Mouse (Mus musculus): ENCODE data around the gene Fastkd3. TPM values are rescaled to one million over a fixed set of nuclear protein-coding genes. Genes with fewer than 3 reads are reported as not detected.

Fastkd3 gene
- polyA plus RNA-seq, 1 experiment from 2014 or later, result 33.9 TPM

- Histone ChIP-seq H3K9ac (replicated peaks; ENCODE audit: low read length) (no peak overlapping the region), H3K27ac (ENCODE audit: low read length) (no peak overlapping the region), H3K4me2 (replicated peaks; ENCODE audit: low read depth, low read length) (no peak overlapping the region), H3K9me3 (ENCODE audit: low read length) (no peaks in the 10 kb centered on the region), H3K4me3 (ENCODE audit: low read length) (no peak overlapping the region), H3K27me3 (ENCODE audit: insufficient read depth, low read length) (no peaks in the 10 kb centered on the region), H3K4me1 (ENCODE audit: insufficient read depth, low read length) (no peaks in the 10 kb centered on the region; the same call in 1 of the 2 replicates), H3K36me3 (ENCODE audit: insufficient read depth, low read length) (no peaks in the 10 kb centered on the region)
- no peak for ATAC-seq (ENCODE audit: low FRiP score, low TSS enrichment)
- WGBS, result 77% methylated on average over 6 of the region's 6 CpGs
These were observed 21.1 kb downstream of the Fastkd3 start for GRCm38 (mm10) chr13:68603085-68603484.

GRCm38 (mm10) chr13:68605689-68606126 lies 23.7 kb downstream of the Fastkd3 start:
- H3K27me3 ChIP-seq (ENCODE audit: insufficient read depth, low read length), result no peaks in the 10 kb centered on the region
- WGBS, result 3% methylated on average over 10 of the region's 11 CpGs
- peak overlapping the region; percentile 44 for H3K4me2 ChIP-seq (replicated peaks; ENCODE audit: low read depth, low read length)
- no peaks in the 10 kb centered on the region for H3K9me3 ChIP-seq (ENCODE audit: low read length)
- no peak overlapping the region for H3K27ac ChIP-seq (ENCODE audit: low read length)
- H3K9ac ChIP-seq (replicated peaks; ENCODE audit: low read length), result no peak overlapping the region; the same call in 1 of the 2 replicates
- H3K4me1 ChIP-seq (ENCODE audit: insufficient read depth, low read length), result no peaks in the 10 kb centered on the region; the same call in 1 of the 2 replicates
- ATAC-seq (ENCODE audit: low FRiP score, low TSS enrichment), result peak; percentile 87
- peak overlapping the region; percentile 23 for H3K4me3 ChIP-seq (ENCODE audit: low read length)
- H3K36me3 ChIP-seq (ENCODE audit: insufficient read depth, low read length), result no peaks in the 10 kb centered on the region

GRCm38 (mm10) chr13:68607652-68608405 lies 25.8 kb downstream of the Fastkd3 start:
- peak overlapping the region; percentile 25 for H3K4me3 ChIP-seq (ENCODE audit: low read length)
- no peaks in the 10 kb centered on the region; the same call in 1 of the 2 replicates for H3K4me1 ChIP-seq (ENCODE audit: insufficient read depth, low read length)
- H3K9me3 ChIP-seq (ENCODE audit: low read length), result no peaks in the 10 kb centered on the region
- H3K4me2 ChIP-seq (replicated peaks; ENCODE audit: low read depth, low read length), result peak overlapping the region; percentile 45
- H3K27me3 ChIP-seq (ENCODE audit: insufficient read depth, low read length), result no peaks in the 10 kb centered on the region
- peak; percentile 43 for ATAC-seq (ENCODE audit: low FRiP score, low TSS enrichment)
- 44% methylated on average over 21 of the region's 21 CpGs for WGBS
- no peaks in the 10 kb centered on the region for H3K36me3 ChIP-seq (ENCODE audit: insufficient read depth, low read length)
- peak overlapping the region; percentile 35; the same call in 1 of the 2 replicates for H3K9ac ChIP-seq (replicated peaks; ENCODE audit: low read length)
- H3K27ac ChIP-seq (ENCODE audit: low read length), result 0 out of 2 replicates have a peak overlapping the region, but pooled peaks have one; percentile 10

- no peak overlapping the region for H3K9ac ChIP-seq (replicated peaks; ENCODE audit: low read length)
- H3K9me3 ChIP-seq (ENCODE audit: low read length), result no peaks in the 10 kb centered on the region
- no peaks in the 10 kb centered on the region for H3K4me1 ChIP-seq (ENCODE audit: insufficient read depth, low read length)
- no peaks in the 10 kb centered on the region for H3K36me3 ChIP-seq (ENCODE audit: insufficient read depth, low read length)
- peak; percentile 65 for ATAC-seq (ENCODE audit: low FRiP score, low TSS enrichment)
- no peak overlapping the region for H3K27ac ChIP-seq (ENCODE audit: low read length)
- WGBS, result 49% methylated on average over 6 of the region's 6 CpGs
- no peak overlapping the region for H3K4me2 ChIP-seq (replicated peaks; ENCODE audit: low read depth, low read length)
- H3K27me3 ChIP-seq (ENCODE audit: insufficient read depth, low read length), result no peaks in the 10 kb centered on the region
- H3K4me3 ChIP-seq (ENCODE audit: low read length), result no peak overlapping the region
These were observed 40.8 kb downstream of the Fastkd3 start for GRCm38 (mm10) chr13:68622792-68623191.

GRCm38 (mm10) chr13:68627041-68627440 lies 45.0 kb downstream of the Fastkd3 start:
- Histone ChIP-seq H3K4me1 (ENCODE audit: insufficient read depth, low read length) (no peaks in the 10 kb centered on the region), H3K36me3 (ENCODE audit: insufficient read depth, low read length) (no peaks in the 10 kb centered on the region), H3K9me3 (ENCODE audit: low read length) (no peaks in the 10 kb centered on the region), H3K27ac (ENCODE audit: low read length) (no peak overlapping the region), H3K9ac (replicated peaks; ENCODE audit: low read length) (no peak overlapping the region), H3K27me3 (ENCODE audit: insufficient read depth, low read length) (no peaks in the 10 kb centered on the region), H3K4me2 (replicated peaks; ENCODE audit: low read depth, low read length) (no peak overlapping the region), H3K4me3 (ENCODE audit: low read length) (no peak overlapping the region)
- no peak for ATAC-seq (ENCODE audit: low FRiP score, low TSS enrichment)
- WGBS, result 82% methylated on average over 3 of the region's 3 CpGs

Other genes with a start within 250 kb of the Fastkd3 start
- gene Mtrr, start 85 bp upstream of the Fastkd3 start, polyA plus RNA-seq (2015; fragmentation: Nextera tagmentation; extraction: Ambion mirVana), result 21.7 and 23.7 TPM in 2 replicates
- 0.35 and 0.49 TPM in 2 replicates for gene 1700001L19Rik, start 15.2 kb downstream of the Fastkd3 start, polyA plus RNA-seq (2015; fragmentation: Nextera tagmentation; extraction: Ambion mirVana)

All from kidney, embryonic 16.5 days (tissue).